Mouse (Mus musculus): ENCODE measurements at regions not wholly inside any gene's neighbourhood (a gene's known extent, or its start where the extent isn't known, plus 50 kb on each side); places are given as distances from the start of the nearest gene placed in this dataset.
A peak's percentile ranks its signal among the peaks of the same experiment; 100 is the strongest.

DNA sequence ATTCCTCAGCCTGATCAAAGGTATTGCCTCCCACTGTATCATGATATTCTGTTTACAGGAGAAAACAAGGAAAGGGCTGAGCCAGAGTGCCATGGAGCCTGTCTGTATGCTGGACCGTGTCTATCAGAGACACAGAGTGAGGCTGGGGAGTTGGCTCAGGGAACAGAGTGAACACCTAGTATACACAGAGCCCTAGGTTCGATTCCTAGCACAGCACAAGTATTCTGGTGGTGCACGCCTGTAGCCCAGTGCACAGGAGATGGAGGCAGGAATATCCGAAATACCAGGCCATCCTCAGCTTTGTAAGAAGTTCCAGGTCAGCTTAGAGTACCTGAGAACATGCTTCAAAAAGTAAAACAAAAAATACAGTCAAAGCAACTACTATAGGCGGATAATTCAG lies 237.2 kb upstream of the Adgrl2 start:
- no peak for DNase-seq (ENCODE audit: low read depth, low spot score)

DNA sequence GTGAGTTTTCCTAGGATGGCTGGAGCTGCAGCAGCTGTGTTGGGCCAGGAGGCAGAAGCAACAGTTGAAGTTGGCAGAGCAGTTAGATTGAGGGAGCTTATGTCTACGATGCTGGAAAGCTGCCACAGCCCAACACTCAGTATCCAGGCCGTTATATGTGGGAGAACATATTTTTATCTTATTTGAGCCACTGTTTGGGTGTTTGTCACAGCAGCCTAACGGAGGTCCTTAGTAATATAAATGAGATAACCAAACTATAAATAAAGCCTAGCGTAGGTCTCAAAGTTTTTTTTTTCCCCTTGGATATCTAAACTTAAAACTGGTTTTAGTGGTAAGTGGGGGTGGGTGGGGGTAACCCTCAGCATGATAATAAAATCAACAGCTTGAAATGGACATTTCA lies 236.4 kb upstream of the Adgrl2 start:
- no peak for DNase-seq (ENCODE audit: low read depth, low spot score)

DNA sequence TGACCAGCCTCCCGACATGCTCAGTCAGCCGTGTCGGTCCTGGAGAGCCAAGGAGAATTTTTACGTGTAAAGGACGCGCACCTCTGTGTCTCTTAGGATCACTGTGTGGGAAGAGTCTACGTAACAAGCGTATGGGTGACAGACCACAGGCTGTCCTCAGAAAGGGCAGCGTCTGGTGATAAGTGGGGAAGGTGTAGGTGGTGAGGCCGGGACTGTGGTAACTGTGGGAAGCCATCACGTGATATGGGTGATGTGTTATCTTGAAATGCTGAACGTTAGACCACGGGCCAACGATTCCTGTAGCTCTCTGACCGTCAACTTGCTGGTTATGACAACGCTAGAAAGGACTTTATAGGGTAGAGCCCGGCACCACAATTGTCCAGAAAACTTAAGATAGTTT lies 235.3 kb upstream of the Adgrl2 start:
- no peak for DNase-seq (ENCODE audit: low read depth, low spot score)

DNA sequence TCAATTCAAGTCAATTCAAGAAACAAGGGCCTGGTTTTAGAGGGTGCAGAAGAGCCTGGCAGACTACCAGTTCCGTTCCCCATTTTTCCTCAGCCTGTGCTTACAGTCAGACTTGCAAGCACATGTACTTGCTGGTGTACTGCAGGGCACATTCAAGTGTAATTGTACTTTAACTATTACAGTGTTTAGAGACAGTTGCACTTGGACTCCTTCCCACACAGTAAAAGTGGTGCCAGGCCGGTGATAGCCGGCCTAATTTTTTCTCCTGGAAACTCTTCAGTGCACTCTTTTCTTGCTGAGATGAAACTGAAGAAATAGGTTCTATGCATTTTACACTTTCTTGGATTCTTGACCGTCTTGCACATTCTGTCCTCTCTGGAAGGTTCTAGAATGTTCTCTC lies 233.9 kb upstream of the Adgrl2 start:
- no peak for DNase-seq (ENCODE audit: low read depth, low spot score)

DNA sequence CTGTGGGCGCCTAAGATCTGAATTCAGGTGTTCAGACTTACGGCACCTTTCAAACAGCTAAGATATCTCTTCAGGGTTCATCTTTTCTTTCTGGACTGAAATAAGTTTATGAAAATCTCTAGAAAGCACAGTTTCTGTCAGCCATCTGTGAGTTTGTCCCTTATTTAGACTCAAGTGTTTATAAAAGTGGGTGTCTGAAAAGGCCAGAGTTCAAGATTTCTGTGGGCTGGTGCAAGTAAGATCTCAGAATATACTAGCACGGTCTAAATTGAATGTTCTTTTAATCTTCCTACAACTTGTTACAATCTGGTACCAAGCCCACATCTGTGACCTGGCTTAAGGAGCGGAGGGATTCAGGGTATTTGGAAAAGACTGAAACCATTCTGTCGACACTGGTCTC lies 233.4 kb upstream of the Adgrl2 start:
- no peak for DNase-seq (ENCODE audit: low read depth, low spot score)

DNA sequence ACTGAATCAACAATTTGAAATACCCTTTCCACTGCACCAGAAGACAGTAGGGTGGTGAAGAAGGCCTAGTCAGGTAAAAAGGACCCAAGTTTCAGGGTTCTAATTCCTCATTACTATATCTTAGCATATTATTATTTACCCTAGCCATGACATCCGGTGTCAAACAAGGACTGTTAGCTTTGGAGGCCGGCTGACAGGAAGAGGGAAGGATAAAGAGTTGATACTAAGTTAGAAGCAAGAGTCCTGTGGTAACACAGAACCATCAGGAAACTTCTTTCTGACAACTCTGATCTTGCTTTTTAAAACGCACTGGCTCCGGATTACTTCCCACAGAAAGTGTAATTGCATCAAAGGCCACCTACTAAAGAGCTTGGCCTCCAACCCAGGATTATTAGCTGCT lies 230.6 kb upstream of the Adgrl2 start:
- DNase-seq (ENCODE audit: low read depth, low spot score): no peak

DNA sequence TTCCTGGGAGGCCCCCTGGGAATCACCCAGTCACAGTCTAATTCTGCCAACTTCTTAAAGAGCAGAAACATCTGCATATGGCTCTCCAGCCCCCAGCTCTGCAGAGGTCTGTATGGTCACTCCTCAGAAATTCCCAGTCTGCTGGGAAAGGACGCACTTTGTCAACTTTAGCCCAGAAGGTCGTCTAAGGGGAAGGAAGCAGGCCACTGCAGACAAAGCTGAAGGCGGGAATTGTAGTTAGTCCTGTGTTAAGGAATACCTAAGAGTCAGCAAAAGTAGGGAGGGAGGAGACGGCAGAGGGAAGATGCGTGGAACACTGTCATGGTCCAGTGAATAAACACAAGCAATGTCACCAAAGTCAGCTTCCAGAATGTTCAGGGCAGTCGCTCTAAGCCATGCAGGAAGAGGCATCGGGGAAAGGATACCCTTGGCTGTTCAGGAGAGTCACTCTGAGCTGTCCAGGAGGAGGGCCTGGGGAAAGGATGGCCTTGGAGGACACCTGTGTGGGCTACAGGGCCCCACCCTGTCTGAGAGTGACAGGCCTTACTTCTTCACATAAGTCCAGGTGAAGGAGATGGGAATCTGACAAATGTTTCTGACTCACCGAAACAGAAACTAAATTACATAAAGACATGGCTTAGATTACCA lies 230.1 kb upstream of the Adgrl2 start:
- DNase-seq (ENCODE audit: low read depth, low spot score): no peak

DNA sequence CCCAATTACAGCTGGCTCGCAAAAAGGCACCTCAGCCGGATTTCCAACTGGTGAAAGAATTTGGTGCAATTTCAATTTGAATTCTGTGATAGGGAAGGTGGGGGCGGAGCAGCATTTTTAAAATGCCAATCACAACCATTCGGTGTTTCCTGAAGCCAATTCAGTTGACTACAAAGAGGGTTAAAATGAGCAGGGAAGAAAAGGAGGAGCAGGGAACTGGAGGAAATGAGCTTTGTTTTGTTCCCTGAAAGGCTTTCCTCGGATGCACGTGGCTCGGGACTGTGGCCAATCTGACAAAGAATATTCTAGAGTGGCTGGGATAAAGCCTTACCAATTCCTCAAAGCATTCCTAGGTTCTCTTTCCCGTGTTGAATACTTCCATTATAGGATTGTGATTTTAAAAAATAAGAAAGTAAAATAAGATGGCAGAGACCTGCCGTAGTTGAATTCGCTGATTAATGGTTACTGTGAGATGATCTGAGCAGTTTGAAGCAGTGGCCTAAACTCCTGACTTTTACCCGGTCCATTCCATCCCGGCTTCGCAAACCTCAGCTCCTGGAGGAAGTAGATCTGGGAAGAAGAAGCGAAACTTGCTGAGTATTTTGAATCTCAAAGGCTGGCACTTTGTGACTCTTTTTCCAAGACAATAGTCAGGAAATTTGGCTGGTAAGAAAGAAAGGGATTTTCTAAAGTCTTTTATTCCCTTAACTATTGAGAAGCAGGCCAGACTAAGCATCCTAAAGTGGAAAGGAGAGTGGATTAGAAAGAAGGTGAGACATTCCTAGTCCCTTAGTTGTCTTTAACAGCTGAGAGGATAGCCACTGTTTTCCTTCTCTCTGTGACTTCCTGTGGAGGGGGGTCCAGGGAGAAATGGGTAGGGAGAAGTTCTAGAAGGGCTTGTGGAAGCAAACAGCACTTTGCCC lies 229.3 kb upstream of the Adgrl2 start:
- no peak for DNase-seq (ENCODE audit: low read depth, low spot score)

DNA sequence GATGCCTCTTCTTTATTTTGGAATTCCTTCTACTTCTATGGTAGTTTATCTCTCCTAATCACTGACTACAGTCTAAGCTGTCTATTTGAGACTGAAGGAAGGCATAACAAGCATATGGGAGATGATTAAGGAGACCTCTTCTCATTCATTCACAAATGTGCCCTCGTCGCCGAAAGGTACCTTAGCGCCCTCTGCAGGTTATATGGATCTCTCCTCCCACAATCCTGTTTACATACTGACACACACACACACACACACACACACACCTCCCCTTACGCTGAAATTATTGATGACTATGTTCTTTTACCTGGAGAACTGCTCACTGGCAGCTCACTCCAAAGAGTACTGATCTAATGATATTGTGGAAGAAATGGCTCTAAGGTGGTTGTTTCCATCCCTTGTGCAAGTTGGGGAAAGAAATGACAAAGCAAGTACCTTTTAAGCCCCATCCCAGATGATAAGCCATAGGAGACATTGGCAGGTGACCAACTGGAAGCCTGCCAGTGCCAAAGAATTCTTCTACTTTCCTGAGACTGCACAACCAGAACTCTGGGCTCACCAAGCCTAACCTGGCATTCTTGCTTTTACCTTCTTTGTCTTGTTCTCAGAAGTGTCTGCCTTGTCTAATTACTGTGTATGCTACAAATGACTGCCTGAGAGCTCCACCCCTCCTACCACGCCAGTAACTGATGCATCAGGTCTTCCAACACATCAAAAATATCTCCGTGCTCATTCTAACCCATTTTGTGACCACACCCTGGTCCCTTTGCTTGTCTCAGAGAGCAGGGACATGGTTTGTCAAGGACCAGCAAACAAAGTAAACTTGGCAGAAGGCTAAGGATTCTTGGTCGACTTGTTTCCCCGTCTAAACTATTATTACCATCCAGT lies 227.8 kb upstream of the Adgrl2 start:
- no peak for DNase-seq (ENCODE audit: low read depth, low spot score)

DNA sequence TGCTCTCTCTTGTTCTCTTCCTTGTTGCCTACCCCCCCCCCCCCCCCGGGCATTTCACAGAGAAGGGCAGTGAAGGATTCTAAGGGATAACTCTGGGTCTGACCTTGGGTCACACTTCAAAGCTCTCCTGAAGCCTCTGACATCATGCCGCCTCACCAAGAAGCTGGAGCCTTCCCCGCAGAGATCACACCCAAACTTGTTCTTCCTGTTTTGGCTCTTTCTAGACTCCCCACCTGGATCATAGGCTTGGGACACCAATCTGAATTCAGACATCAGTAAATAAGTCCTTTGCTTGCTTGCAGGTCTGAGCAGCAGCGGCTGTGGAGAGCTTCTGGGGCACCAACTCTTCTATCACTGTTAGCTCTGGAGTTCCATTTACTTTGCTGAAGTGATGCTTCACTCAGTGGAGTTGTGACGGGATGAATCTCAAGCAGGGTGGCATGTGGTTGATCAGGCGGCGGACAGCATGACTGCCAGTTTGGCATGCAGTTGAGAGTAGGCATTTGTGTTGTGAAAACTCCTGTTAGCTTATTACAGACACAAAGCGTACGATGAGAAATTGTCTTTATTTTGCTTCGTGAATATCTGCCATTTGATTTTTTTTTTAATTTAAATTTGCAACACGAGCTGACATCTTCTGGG lies 226.5 kb upstream of the Adgrl2 start:
- DNase-seq (ENCODE audit: low read depth, low spot score): no peak

DNA sequence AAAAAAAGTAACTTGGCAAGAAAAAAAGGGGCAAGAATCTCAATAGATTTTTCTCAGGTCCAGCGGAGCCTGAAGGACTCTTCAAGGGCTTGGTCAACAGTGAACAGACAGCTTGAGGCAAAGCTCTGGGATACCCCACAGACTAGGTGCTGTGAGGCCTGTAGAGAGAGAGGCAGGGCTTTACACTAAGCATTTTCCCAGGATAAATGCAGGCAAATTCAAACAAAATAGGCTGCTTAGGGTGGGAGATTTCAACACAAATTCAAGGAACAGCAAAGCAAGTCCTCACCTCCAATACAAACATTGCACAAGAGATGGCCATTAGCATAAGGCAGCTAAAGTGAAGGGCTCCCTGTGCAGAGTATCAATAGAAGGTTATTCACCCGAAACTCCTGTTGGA lies 225.3 kb upstream of the Adgrl2 start:
- no peak for DNase-seq (ENCODE audit: low read depth, low spot score)

DNA sequence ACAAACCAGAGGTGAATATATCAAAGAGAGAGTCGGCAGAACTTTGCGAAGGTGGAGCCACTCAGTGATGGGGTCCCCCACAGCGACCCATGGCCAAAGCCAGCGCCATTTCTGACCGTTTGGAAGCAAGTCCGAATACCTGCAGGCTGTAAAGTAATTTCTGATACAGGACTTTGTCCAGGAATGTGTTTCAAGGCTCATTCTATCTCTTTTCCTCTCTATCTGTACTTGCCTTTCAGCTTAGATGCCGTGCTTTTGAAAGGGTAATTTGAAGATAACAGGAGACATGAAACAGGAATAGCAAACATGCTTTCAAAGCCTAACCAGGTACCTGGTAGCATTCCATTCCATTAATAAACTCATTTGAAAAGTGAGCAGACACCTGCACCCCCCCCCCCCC lies 221.6 kb upstream of the Adgrl2 start:
- no peak for DNase-seq (ENCODE audit: low read depth, low spot score)

DNA sequence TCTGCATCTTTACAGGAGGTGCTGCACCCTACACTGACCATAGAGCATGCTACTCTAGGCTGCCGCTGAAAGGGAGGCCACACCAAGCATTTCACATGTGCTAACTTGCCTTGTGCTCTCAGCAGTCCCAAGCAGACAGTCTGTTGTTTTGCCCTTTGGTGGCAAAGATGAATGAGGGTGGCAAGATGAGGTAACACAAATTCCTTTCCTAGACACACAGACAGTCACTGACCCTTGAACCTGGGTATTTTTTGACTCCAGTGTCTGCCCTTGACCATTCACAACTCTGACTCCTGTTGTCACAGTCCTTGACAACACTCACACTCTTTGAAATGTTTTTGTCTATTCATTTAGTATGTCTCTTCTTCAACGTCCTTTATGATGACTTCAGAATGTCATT lies 218.9 kb upstream of the Adgrl2 start:
- DNase-seq (ENCODE audit: low read depth, low spot score): no peak

DNA sequence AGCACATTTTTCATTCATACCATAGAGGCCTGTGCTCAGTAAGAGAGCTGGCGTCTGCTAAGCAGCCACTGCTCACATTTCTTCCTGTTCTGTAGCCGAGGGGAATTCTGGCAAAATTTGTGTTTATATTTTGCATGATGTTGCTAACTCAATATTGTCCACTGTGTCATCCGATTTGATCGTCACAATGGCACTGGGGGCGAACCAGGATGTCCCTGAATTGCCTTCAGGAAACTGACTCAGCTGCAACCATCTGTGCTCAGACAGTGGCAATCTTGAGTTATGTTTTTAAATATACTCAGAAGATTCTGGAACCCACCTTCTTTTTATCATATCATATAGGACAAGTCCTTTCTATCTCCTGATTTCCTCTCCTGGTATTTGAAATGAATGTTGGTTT lies 213.1 kb upstream of the Adgrl2 start:
- no peak for DNase-seq (ENCODE audit: low read depth, low spot score)

DNA sequence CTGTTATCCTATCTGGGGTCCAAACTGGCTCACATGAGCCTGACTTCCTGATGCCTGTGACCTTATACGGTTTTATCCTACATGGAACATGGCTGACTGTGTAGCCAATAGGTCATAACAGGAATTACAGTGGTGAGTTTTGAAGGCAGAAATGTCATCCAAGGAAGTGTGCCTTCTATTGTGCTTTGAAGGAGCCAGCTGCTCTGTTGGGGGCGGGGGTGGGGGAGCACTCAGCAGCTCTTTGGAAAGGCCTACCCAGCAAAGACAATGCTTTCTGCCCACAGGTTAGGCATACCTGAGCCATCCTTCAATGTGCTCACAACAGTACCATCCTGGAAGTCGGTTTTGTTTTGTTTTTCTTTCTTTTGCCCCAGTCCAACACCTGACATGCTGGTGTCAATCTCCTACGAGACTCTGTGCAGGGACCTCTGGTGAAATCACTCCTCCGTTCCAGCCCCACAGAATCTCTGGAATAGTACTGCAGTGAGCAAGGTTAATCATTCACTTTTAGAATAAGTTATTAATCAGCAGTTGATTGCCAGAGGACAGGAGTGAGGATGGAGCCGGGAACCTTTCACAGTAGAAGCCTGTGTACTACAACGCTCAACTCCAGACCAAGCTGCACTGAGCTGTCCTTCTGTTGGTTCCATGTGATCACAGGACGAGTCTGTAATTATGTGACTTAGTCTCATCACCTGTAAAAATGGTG lies 206.3 kb upstream of the Adgrl2 start:
- no peak for DNase-seq (ENCODE audit: low read depth, low spot score)

DNA sequence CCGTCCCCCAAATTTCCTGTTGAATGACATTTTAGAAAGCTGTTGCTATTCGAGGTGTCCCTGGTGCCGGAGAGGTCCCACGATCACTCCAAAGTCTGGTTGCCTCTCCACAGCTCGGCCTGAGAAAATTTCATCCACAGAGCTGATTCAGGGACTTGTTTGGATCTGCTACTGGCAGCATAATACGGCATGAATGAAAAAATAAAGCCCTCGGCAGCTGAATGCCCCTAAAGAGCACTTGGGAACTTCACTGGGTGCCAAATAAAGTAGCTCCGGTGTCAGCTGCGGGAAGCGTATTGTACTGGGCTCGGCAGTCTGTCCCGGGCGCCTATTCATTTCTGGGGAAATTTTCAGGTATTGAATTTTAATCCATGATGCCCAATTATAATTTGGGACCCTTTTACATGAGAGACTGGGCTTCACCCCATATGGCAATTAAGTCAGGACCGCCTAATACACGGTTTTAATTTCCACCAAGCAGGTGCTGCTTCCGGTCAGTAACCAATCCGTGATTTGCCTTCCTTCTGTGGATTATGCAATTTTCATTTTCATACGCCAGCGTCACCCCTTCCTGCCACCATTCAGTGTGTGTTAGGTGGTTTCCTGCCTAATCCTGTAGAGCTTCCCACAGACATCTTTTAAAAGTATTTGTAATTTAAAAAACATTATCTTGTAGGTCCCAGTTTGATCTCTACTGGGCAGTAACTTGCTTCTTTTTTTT lies 200.7 kb upstream of the Adgrl2 start:
- peak; percentile 28 for DNase-seq (ENCODE audit: low read depth, low spot score)

DNA sequence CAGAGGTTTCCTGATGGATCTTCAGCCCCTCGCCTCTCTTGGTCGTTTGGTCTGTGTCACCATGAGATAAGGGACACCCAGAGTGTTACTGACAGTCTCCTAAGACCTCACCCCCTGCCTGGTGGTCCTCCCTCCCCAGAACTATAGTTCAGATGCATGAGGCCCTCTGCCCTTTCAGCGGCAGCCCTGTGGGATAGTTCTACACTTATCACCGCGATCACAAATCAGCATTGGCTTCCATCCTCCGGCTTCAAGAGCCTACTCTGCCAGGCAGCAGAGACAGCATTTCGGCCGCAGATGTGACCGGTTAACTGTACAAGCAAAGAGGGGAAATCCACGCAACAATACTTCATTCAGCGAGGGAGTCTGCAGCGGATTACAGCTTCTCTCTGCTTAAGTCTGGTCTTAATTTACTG lies 193.8 kb upstream of the Adgrl2 start:
- DNase-seq (ENCODE audit: low read depth, low spot score): no peak

DNA sequence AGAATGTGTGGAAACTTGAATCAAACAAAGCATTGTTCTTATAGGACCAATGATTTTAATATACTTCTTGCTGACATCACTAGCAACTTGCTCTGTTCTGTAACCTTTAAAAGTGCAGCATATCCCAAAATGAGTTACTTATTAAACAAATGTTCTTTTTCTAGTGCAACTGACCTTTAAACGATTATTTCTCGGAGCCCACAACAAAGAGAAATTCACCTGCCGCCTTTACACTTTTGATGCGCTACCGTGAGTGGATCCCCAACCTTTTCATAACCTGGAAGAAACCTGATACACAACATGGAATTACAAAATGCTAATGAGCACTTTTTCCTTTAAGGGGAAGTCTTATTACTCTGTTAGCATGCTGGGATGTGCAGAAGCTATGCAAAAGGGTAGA lies 191.7 kb upstream of the Adgrl2 start:
- DNase-seq (ENCODE audit: low read depth, low spot score): no peak

DNA sequence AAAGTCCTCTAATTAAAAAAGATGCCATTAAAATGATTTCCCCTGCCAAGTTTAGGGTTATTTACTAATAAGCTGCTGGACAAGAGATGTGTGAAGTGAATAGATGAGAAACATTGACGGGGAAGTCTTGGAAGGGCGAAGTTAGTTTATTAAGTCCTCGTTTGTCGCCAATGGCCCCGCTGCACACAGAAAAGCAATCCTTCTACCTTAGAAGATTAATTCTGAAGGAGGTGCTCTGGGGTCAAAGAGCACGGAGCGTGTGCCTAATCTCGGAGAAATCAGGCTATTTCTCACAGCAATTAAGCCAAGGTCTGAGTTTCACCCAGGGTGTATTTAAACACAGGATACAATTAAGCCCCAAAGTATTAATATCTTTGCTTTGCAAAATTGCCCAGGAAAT lies 189.8 kb upstream of the Adgrl2 start:
- no peak for DNase-seq (ENCODE audit: low read depth, low spot score)

DNA sequence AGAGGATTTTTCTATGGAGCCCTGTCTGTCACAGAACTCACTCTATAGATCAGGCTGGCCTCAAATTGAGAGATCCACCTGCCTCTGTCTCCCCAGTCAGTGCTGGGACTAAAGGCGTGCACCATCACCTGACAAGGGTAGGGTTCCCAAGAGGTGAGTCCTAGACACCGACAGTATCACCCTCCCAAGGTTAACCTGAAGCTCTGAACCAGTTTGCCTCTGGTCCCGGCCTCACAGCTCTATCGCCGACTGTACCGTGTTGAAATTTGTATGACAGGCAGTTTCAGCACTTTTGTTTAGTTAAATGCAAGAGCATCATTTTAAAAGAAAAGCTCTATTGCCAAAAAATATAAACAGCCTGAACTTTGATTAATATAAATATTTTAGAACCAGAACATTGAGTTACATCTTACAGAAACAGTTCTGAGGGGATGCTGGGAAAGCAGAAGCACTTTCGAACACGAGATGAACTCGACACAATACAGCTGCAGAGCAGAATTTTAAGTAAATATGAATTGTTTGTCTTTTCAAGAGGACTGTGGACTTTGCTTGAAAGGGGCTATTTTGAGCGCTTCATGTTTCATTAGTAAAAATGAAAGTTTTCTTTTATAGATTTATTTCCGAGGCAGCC lies 189.2 kb upstream of the Adgrl2 start:
- DNase-seq (ENCODE audit: low read depth, low spot score): no peak
